Mouse (Mus musculus) midbrain, embryonic 14.5 days (tissue): ENCODE measurements around the gene Cyp2j6. TPM values are rescaled to one million over a fixed set of nuclear protein-coding genes. Genes with fewer than 3 reads are reported as not detected.
"Not testable (repeated sequence)": the region's sequence is repeated elsewhere in the genome, so short reads cannot be mapped to it uniquely, and the experiment has no call there.

Experiments used
- ATAC-seq: fragments of 200-750 bp; cut with Nextera tagmentation; 2 replicates; pipeline ENCODE4 v1.8.0; 2017; ENCODE audit warnings: moderate number of reproducible peaks, moderate library complexity; ENCODE audit not compliant: low FRiP score, low TSS enrichment
- DNase-seq: peaks from one replicate; pipeline ENCODE4 v3.0.0-alpha.2; 2015
- H3K27ac ChIP-seq: fragments of 300-500 bp; sonication (generic); replicated peaks from 2 replicates; pipeline ENCODE4 v1.5.1; 2014; ENCODE audit warnings: mild to moderate bottlenecking, low read depth, low read length, moderate library complexity
- H3K27me3 ChIP-seq: fragments of 300-500 bp; sonication (generic); 2 replicates; pipeline ENCODE4 v1.6.1; 2014; ENCODE audit warnings: low read length, control low read depth, mixed read lengths; ENCODE audit not compliant: control insufficient read depth, insufficient read depth
- H3K36me3 ChIP-seq: fragments of 300-500 bp; sonication (generic); 2 replicates; pipeline ENCODE4 v1.6.1; 2014; ENCODE audit warnings: low read length, control low read depth; ENCODE audit not compliant: control insufficient read depth, insufficient read depth
- H3K4me1 ChIP-seq: fragments of 300-500 bp; sonication (generic); 2 replicates; pipeline ENCODE4 v1.6.1; 2014; ENCODE audit warnings: mild to moderate bottlenecking, antibody characterized with exemption, low read length, control low read depth; ENCODE audit not compliant: control insufficient read depth, insufficient read depth
- H3K4me2 ChIP-seq: fragments of 300-500 bp; sonication (generic); 2 replicates; pipeline ENCODE4 v1.6.1; 2014; ENCODE audit warnings: mild to moderate bottlenecking, low read length, moderate library complexity
- H3K4me3 ChIP-seq: fragments of 300-500 bp; sonication (generic); replicated peaks from 2 replicates; pipeline ENCODE4 v1.5.1; 2014; ENCODE audit warnings: low read depth, low read length
- H3K9ac ChIP-seq: fragments of 300-500 bp; sonication (generic); replicated peaks from 2 replicates; pipeline ENCODE4 v1.6.1; 2014; ENCODE audit warnings: mild to moderate bottlenecking, low read length, moderate library complexity
- H3K9me3 ChIP-seq: fragments of 300-500 bp; sonication (generic); 2 replicates; pipeline ENCODE4 v1.6.1; 2016; ENCODE audit warnings: low read length, control low read depth, mixed read lengths; ENCODE audit not compliant: control insufficient read depth
- WGBS: fragments of 180-500 bp; shearing (Covaris S2); extraction: QIAGEN DNeasy Blood & Tissue Kit; methylation state at CpG from one replicate; pipeline ENCODE4 v1.1.7; 2014; 5-methylcytosine and 5-hydroxymethylcytosine counted together
- polyA plus RNA-seq: library from polyadenylated mRNA; unstranded; fragments of >200 nt; fragmentation: Nextera tagmentation; extraction: Ambion mirVana; gene quantifications from 2 replicates; pipeline ENCODE4 v1.2.1, GENCODE M21; 2014

Cyp2j6 gene
- 4.4 and 4.7 TPM in 2 replicates for polyA plus RNA-seq

GRCm38 (mm10) chr4:96553133-96553819 lies at the start of gene Cyp2j6:
Gene Cyp2j6 (minus strand): TSS chr4:96553661.
- Histone ChIP-seq H3K4me3 (peak within 1 kb of the TSS; percentile 49), H3K27me3 (no peaks in the 10 kb centered on the region), H3K36me3 (no peaks in the 10 kb centered on the region), H3K4me1 (no peaks in the 10 kb centered on the region), H3K9me3 (no peaks in the 10 kb centered on the region), H3K27ac (no peak within 1 kb of the TSS), H3K9ac (peak within 1 kb of the TSS; percentile 73), H3K4me2 (peak within 1 kb of the TSS; percentile 53)
- DNase-seq (peak; percentile 66), ATAC-seq (peak; percentile 80)
- 3% methylated on average over 16 of the region's 16 CpGs for WGBS

DNA sequence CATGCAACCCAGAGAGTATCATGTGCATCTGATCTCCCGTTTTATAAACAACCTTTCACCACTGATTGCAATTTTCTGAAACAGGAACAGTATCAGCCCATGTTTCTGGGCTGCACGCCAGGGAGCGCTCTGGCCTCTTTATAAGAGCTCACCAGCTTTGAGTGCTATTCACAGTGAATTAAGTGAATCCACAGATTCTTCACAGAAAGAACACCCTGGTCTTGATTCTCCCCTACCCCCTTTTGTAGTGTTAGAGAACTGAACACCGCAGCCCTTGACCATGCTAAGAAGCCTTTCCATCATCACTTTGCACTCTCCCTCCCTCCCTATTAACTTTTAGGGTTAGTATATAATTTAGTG lies 38.3 kb upstream of the Cyp2j6 start:
- Histone ChIP-seq H3K4me1 (0 out of 2 replicates have a peak, but pooled peaks cover 4% of the 10 kb centered on the region), H3K9me3 (no peaks in the 10 kb centered on the region), H3K4me3 (peak overlapping the region; percentile 36), H3K4me2 (peak overlapping the region; percentile 52), H3K9ac (no peak overlapping the region), H3K27me3 (no peaks in the 10 kb centered on the region), H3K27ac (no peak overlapping the region), H3K36me3 (no peaks in the 10 kb centered on the region)
- ATAC-seq: peak; percentile 59; the same call in 1 of the 2 replicates
- WGBS: 21% methylated on average over 4 of the region's 4 CpGs
- DNase-seq: peak; percentile 71

GRCm38 (mm10) chr4:96590911-96591790 lies 37.7 kb upstream of the Cyp2j6 start, which contains the start of gene Cyp2j9:
Gene Cyp2j9 (minus strand): TSS chr4:96591578.
- peak within 1 kb of the TSS; percentile 50 for H3K9ac ChIP-seq
- H3K27ac ChIP-seq: peak within 1 kb of the TSS; percentile 50; the same call in 1 of the 2 replicates
- H3K36me3 ChIP-seq: no peaks in the 10 kb centered on the region
- DNase-seq: peak; percentile 66
- H3K9me3 ChIP-seq: no peaks in the 10 kb centered on the region
- H3K4me2 ChIP-seq: peak within 1 kb of the TSS; percentile 52
- WGBS: 7% methylated on average over 18 of the region's 18 CpGs
- H3K4me1 ChIP-seq: 0 out of 2 replicates have a peak, but pooled peaks cover 4% of the 10 kb centered on the region
- no peaks in the 10 kb centered on the region for H3K27me3 ChIP-seq
- peak within 1 kb of the TSS; percentile 36 for H3K4me3 ChIP-seq
- peak; percentile 76 for ATAC-seq

DNA sequence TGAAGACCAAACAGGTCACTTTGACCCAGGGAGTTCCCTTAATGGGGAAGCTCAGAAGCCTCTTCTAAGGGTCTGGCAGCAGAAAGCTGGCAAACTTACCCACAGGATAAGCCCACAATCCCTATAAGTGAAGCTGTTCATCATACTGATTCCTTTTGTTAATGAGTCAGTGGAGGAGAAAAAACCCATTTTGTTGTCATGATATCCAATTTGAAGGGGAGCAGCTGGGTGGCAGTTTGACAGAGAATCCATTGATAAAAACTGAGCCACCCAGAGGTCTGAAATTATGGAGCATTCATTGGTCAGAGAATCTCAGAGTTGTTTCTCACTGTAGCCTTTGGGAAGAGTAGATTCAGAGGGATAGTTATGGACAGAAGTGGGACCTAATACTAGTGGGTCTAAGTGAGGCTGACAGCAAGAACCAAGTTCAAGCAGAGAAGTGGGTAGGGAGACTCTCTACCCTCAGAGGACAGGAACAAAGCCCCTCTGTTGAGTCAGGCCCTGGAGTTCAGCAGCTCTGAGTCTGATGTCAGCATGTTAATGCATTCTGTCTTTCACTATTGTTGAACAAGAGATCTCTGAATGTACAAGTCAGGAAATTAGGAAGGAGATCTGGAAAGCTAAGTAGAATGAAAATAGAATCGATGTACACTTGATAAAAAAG lies 28.1 kb upstream of the Cyp2j6 start:
- no peaks in the 10 kb centered on the region for H3K9me3 ChIP-seq
- 56% methylated on average over 1 of the region's 1 CpGs for WGBS
- no peaks in the 10 kb centered on the region for H3K27me3 ChIP-seq
- no peak overlapping the region for H3K9ac ChIP-seq
- H3K4me2 ChIP-seq: no peak overlapping the region
- no peaks in the 10 kb centered on the region for H3K36me3 ChIP-seq
- ATAC-seq (no peak), DNase-seq (no peak)
- no peaks in the 10 kb centered on the region for H3K4me1 ChIP-seq
- H3K4me3 ChIP-seq: no peak overlapping the region
- no peak overlapping the region for H3K27ac ChIP-seq

DNA sequence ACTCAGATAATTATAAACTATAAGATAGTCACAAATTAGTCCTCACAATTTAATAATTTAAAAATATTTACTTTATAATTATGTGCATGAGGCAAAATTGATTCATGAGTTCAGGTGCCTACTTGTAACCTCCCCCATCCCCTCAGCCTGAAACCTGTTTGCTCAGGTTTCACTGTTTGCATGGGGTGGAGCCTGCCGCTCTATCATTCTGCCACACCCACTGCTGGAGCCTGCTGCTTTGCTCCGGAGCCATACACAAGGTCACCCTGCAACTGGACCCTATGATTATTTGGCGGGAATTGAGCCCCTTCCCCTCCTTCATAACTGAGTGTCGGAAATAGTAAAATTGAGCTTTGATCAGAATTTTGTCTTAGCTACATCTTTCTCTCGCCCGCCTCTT lies 26.9 kb upstream of the Cyp2j6 start:
- not testable (repeated sequence) for H3K36me3 ChIP-seq, H3K27ac ChIP-seq, DNase-seq, H3K27me3 ChIP-seq, H3K4me1 ChIP-seq, H3K9me3 ChIP-seq, H3K9ac ChIP-seq, ATAC-seq, H3K4me3 ChIP-seq, H3K4me2 ChIP-seq
- 68% methylated on average over 6 of the region's 6 CpGs for WGBS

DNA sequence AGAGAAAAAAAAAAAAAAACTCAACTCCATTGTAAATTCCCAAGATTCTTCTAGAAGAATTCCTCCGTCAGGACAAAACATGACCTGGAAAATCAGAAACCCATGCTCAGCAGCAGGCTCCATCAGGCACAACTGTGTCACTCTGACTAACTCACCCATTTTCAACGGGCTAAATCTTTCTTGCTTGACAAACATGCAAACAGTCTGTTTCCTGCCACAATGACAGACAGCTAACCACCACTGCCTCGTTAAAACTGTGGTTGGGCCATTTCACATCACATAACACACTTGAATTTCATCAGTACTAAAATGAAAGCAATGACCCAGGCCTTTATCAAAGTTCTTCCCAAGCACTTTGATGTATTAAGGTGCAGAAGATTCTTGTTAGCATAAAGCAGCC lies 16.0 kb upstream of the Cyp2j6 start:
- H3K27me3 ChIP-seq: no peaks in the 10 kb centered on the region

GRCm38 (mm10) chr4:96567988-96568387 lies 14.5 kb upstream of the Cyp2j6 start:
- Histone ChIP-seq H3K27me3 (no peaks in the 10 kb centered on the region), H3K4me1 (no peaks in the 10 kb centered on the region), H3K27ac (no peak overlapping the region), H3K36me3 (no peaks in the 10 kb centered on the region), H3K9me3 (no peaks in the 10 kb centered on the region), H3K4me3 (no peak overlapping the region), H3K9ac (no peak overlapping the region), H3K4me2 (no peak overlapping the region)
- 78% methylated on average over 1 of the region's 1 CpGs for WGBS
- DNase-seq: no peak
- no peak for ATAC-seq

More for the DNA sequence above, 16.0 kb upstream of the Cyp2j6 start:
- no peak overlapping the region for H3K9ac ChIP-seq
- no peak overlapping the region for H3K27ac ChIP-seq
- H3K36me3 ChIP-seq: no peaks in the 10 kb centered on the region
- H3K9me3 ChIP-seq: no peaks in the 10 kb centered on the region
- H3K4me2 ChIP-seq: no peak overlapping the region
- no peaks in the 10 kb centered on the region for H3K4me1 ChIP-seq
- 79% methylated on average over 3 of the region's 3 CpGs for WGBS
- H3K4me3 ChIP-seq: no peak overlapping the region
- no peak for DNase-seq
- ATAC-seq: no peak

GRCm38 (mm10) chr4:96565808-96566207 lies 12.3 kb upstream of the Cyp2j6 start:
- H3K9ac ChIP-seq: no peak overlapping the region
- no peaks in the 10 kb centered on the region for H3K27me3 ChIP-seq
- no peak overlapping the region for H3K4me3 ChIP-seq
- no peaks in the 10 kb centered on the region for H3K9me3 ChIP-seq
- no peaks in the 10 kb centered on the region for H3K4me1 ChIP-seq
- no peaks in the 10 kb centered on the region for H3K36me3 ChIP-seq
- H3K4me2 ChIP-seq: no peak overlapping the region
- DNase-seq (no peak), ATAC-seq (no peak)
- no peak overlapping the region for H3K27ac ChIP-seq
